Mouse (Mus musculus) hindbrain, embryonic 10.5 days (tissue): ENCODE results near the gene Vmn2r70. TPM values are rescaled to one million over a fixed set of nuclear protein-coding genes. Genes with fewer than 3 reads are reported as not detected.

Experiments used
- DNase-seq: peaks from one replicate; pipeline ENCODE4 v3.0.0-alpha.2; 2017; ENCODE audit warnings: low spot score
- H3K27ac ChIP-seq: fragments of 300-500 bp; sonication (generic); 2 replicates; pipeline ENCODE4 v1.5.1; 2016; ENCODE audit warnings: mild to moderate bottlenecking, moderate library complexity
- H3K27me3 ChIP-seq: fragments of 300-500 bp; sonication (generic); 2 replicates; pipeline ENCODE4 v1.6.1; 2016; ENCODE audit warnings: mild to moderate bottlenecking; ENCODE audit not compliant: poor library complexity, insufficient read depth, severe bottlenecking
- H3K36me3 ChIP-seq: fragments of 300-500 bp; sonication (generic); 2 replicates; pipeline ENCODE4 v1.6.1; 2016; ENCODE audit warnings: mild to moderate bottlenecking, moderate library complexity
- H3K4me1 ChIP-seq: fragments of 300-500 bp; sonication (generic); replicated peaks from 2 replicates; pipeline ENCODE4 v1.6.1; 2016; ENCODE audit warnings: mild to moderate bottlenecking
- H3K4me3 ChIP-seq: fragments of 300-500 bp; sonication (generic); 2 replicates; pipeline ENCODE4 v1.5.1; 2016; ENCODE audit warnings: mild to moderate bottlenecking, moderate library complexity
- H3K9me3 ChIP-seq: fragments of 300-500 bp; sonication (generic); 2 replicates; pipeline ENCODE4 v1.6.1; 2016; ENCODE audit warnings: mild to moderate bottlenecking, moderate library complexity
- WGBS: fragments of 180-500 bp; shearing (Covaris S2); methylation state at CpG from one replicate; pipeline ENCODE4 v1.1.7; 2016; 5-methylcytosine and 5-hydroxymethylcytosine counted together
- polyA plus RNA-seq: library from polyadenylated mRNA; unstranded; fragments of >200 nt; fragmentation: Nextera tagmentation; extraction: Ambion mirVana; gene quantifications from 2 replicates; pipeline ENCODE4 v1.2.1, GENCODE M21; 2016

The Vmn2r70 gene
- polyA plus RNA-seq: not detected in 2 replicates

DNA sequence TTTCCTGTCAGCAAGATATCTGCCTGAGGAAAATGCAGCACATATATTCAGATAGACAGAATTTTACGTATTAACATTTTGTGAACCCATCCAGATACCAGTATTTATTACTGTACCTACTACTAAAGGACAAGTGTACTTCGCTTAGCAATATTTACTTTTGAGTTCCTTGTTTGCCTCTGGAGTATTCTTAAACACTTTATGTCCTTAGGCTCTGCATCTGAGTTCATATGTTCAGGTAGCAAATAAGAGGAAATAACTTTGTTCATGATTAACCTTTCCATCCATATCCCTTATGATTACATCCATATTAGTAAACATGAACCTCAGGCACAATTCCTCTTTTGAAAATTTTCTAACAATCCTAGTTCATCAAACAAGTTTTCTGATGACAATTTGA lies at the start of gene Vmn2r70:
TSS of gene Vmn2r70 (minus strand) at position 101 of the 400 bp plus-strand sequence.
- Histone ChIP-seq H3K27me3 (no peaks in the 10 kb centered on the region), H3K4me3 (no peak within 1 kb of the TSS), H3K4me1 (no peaks in the 10 kb centered on the region), H3K36me3 (no peaks in the 10 kb centered on the region), H3K27ac (no peak within 1 kb of the TSS), H3K9me3 (0 out of 2 replicates have a peak, but pooled peaks cover 2% of the 10 kb centered on the region)
- 83% methylated on average over 2 of the region's 2 CpGs for WGBS
- no peak for DNase-seq

DNA sequence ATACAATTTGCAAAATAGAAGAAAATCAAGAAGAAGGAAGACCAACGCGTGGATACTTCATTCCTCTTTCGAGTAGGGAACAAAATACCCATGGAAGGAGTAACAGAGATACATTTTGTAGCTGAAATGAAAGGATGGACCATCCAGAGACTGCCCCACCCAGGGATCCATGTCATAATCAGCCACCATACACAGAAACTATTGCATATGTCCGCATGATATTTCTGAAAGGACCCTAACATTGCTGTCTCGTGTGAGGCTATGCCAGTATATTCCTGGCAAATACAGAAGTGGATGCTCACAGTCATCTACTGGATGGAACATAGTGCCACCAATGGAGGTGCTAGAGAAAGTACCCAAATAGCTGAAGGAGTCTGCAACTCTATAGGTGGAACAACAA lies 6.2 kb downstream of the Vmn2r70 start, which contains the start of gene Vmn2r71:
TSS of gene Vmn2r71 (plus strand) at position 301 of the 400 bp plus-strand sequence.
- H3K4me3 ChIP-seq: no peak within 1 kb of the TSS
- 84% methylated on average over 5 of the region's 5 CpGs for WGBS
- 0 out of 2 replicates have a peak, but pooled peaks cover 2% of the 10 kb centered on the region for H3K9me3 ChIP-seq
- H3K27ac ChIP-seq: no peak within 1 kb of the TSS
- no peaks in the 10 kb centered on the region for H3K4me1 ChIP-seq
- no peaks in the 10 kb centered on the region for H3K36me3 ChIP-seq
- no peaks in the 10 kb centered on the region for H3K27me3 ChIP-seq
- DNase-seq: no peak

DNA sequence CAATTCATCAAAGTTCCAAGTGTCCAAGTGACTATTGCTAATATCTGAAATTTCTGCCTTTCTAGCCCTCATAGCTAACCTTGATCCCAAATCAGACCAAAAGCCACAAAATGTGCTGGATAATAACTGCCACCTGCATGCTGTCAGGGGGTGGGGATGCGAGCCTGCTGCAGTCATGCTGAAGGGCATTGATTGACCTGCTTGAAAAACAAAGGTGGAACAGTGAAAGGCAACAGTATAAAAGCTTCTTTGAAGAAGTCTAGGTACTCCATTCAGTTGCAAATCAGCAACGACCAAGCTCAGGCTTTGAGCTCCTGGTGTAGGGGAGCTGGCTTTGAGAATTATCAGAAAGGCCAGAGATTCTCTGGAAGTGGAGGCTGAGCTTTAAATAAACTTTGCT lies 25.9 kb downstream of the Vmn2r70 start:
- Histone ChIP-seq H3K36me3 (no peaks in the 10 kb centered on the region), H3K27ac (no peak overlapping the region), H3K27me3 (no peaks in the 10 kb centered on the region), H3K4me3 (no peak overlapping the region), H3K4me1 (no peaks in the 10 kb centered on the region), H3K9me3 (peaks cover 24% of the 10 kb centered on the region; the same call in 1 of the 2 replicates)
- no peak for DNase-seq
- WGBS: 71% methylated on average over 2 of the region's 2 CpGs

- H3K9me3 ChIP-seq: peaks cover 24% of the 10 kb centered on the region; the same call in 1 of the 2 replicates
- WGBS: 89% methylated on average over 2 of the region's 2 CpGs
- no peak overlapping the region for H3K27ac ChIP-seq
- DNase-seq: no peak
- H3K4me1 ChIP-seq: no peaks in the 10 kb centered on the region
- H3K27me3 ChIP-seq: no peaks in the 10 kb centered on the region
- H3K36me3 ChIP-seq: no peaks in the 10 kb centered on the region
- no peak overlapping the region for H3K4me3 ChIP-seq
These were observed 26.9 kb downstream of the Vmn2r70 start for GRCm38 (mm10) chr7:85542108-85542507.

Other genes starting within 250 kb of the Vmn2r70 start
- not detected in 2 replicates for gene Vmn2r69, start 153.3 kb downstream of the Vmn2r70 start, polyA plus RNA-seq
- gene Vmn2r71, start 6.1 kb downstream of the Vmn2r70 start, polyA plus RNA-seq: not detected in 2 replicates
- not detected in 2 replicates for gene Vmn2r72, start 185.9 kb upstream of the Vmn2r70 start, polyA plus RNA-seq